Mouse (Mus musculus) spleen, adult 12 weeks (tissue): ENCODE measurements around the gene Cpm.
"Not testable (repeated sequence)": the region's sequence is repeated elsewhere in the genome, so short reads cannot be mapped to it uniquely, and the experiment has no call there.

Experiments
- DNase-seq: peaks from one replicate; pipeline ENCODE4 v3.0.0; 2022; ENCODE audit warnings: low spot score

Cpm gene

DNA sequence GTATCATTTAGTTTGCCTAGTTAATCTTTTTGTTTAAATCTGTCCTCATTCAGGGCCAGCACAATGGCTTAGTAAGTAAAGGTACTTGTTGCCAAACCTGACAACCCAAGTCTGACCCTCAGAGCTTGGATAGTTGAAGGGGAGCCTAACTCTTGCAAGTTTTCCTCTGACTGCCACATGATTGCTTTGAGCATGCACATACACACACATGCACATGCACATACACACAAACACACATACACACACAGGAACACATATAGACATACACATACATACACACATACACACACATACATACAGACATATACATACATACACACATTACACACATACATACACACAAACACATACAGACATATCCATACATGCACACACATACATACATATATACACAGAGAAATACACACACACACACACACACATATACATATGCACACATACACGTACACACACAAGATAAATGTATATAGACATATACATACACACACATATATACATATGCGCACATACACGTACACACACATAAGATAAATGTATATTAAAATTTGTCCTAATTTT is 95.6 kb downstream of the Cpm start:
- no peak for DNase-seq

DNA sequence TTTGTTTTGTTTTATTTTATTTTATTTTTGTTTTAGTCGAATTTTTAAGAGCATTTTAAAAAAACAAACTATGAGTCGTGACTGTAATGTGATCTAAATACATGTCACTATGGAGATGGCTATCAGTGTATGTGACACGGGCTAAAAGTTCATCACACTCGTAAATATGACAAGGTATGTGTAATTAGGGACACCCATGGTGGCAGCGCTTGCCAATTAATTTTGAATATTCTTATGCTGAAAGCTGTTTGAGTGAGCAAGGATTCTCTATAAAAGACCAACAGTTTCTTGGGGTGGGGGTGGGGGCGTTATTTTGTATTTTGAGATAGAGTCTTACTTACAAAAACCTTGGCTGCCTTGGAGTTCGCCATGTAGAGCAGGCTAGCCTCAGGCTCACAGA is 96.4 kb downstream of the Cpm start:
- DNase-seq: no peak

DNA sequence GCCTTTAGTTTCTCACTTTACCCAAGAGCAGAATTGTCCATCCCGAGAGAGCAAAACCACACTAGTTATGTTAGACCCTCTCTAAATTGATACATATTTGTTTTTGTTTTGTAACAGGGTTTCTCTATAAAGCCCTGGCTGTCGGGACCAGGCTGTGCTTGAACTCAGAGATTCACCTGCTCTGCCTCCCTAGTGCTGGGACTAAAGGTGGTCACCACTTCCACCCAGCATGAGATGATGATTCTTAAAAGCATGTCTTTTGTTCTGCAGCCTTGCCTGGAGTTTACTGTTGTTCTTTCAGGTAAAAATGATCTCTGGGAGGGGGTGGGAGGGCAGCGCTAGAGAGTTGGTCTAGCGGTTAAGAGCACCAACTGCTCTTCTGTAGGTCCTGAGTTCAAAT is 97.0 kb downstream of the Cpm start:
- DNase-seq: no peak

- DNase-seq: no peak
Observed at GRCm38 (mm10) chr10:117726888-117727385, 97.6 kb downstream of the Cpm start.

DNA sequence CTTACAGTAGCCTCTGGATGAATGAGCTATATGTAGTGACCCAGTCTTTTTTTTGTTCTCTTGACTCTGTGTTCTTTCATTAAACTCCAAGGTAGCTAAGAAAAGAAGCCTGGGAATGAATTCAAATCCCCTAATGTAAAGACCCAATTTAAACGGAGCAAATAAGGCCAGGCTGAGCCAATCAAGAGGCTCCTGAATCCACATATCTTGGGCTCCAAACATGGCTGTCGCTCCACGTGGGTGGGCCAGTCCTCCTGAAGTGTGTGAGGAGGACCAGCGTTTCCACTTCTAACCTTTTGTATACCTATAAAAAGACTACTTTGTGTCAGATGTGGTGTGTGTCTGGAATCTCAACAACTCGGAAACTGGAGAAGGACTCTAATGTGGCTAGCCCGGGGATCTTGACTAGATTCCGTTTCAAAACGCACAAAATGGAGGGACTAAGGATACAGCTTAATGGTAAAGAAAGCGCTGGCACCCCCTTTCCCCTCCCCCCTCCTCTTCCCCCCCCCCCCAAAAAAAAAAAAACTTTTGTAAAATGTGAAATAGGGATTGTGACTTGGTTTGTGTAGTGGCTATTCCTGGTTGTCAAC is 98.3 kb downstream of the Cpm start:
- no peak for DNase-seq

DNA sequence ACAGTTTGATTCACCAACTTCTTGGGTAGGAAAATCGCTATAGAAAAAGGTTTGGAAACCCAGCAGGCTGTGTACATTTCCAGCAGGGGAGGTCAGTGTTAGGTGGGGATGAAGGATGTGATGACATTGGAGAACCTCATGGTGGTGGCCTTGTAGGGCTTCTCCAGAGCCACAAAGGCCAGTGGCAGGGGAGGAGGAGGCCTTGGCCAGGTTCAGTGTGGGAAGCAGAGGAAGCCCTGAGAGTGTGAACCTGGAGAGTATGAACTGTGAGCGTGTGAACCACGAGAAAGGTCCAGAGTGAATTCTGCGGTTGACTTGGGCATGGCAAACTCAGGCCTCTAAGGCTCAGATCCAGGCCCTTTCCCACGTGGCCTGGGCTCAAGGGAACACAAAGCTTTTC is 99.3 kb downstream of the Cpm start:
- no peak for DNase-seq

- DNase-seq: no peak
Observed at GRCm38 (mm10) chr10:117729139-117729814, 100.0 kb downstream of the Cpm start.

GRCm38 (mm10) chr10:117730140-117730539 is 100.8 kb downstream of the Cpm start:
- no peak for DNase-seq

GRCm38 (mm10) chr10:117730637-117731203 is 101.4 kb downstream of the Cpm start:
- no peak for DNase-seq

GRCm38 (mm10) chr10:117731244-117732101 is 102.2 kb downstream of the Cpm start:
- peak; percentile 28 for DNase-seq

GRCm38 (mm10) chr10:117732184-117732583 is 102.9 kb downstream of the Cpm start:
- DNase-seq: no peak

DNA sequence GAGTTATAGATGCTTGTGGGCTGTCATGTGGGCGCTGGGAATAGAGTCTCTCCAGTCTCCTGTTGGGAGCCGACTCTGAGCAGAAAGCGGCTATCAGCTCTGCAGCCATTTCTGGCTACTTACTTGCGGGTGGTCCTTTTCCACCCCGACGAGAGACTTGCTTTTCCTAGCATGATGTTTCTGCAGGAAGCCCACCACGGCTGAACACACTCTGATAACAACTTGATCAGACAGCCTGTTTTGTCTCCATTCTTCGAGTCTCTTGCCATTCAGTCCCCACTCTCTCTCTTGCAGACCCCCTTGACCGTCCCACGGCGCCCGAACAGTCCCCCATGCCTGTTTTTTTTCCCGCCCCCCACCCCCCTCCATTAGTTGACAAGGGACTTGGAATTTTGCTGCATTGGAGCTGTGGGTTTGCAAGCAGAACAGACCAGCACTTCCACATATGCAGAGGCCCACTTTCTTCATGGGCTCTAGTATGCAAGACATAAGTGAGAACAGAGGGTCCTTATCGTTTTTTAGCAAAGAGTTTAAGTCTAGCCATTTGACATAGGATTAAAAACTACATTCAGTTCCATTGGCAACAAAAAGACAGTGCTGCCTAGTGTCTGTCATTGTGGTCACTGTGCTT is 103.8 kb downstream of the Cpm start:
- DNase-seq: no peak

DNA sequence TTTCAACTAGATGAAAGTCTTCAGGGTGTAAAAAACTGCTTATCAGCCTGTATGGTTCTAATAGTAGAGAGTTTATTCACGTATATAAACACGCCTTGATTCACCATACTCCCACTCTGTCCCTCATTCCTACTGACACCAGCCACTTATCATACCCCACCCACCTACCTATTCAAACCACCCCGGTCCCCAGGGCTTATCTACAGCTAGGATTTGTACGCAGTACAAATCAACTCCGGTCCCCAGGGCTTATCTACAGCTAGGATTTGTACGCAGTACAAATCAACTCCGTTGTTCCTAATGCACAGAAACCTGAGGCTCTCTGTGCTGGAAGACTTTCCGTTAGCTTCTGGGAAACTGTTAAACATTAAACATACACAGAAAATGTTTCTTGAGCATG is 104.3 kb downstream of the Cpm start:
- DNase-seq: not testable (repeated sequence)

DNA sequence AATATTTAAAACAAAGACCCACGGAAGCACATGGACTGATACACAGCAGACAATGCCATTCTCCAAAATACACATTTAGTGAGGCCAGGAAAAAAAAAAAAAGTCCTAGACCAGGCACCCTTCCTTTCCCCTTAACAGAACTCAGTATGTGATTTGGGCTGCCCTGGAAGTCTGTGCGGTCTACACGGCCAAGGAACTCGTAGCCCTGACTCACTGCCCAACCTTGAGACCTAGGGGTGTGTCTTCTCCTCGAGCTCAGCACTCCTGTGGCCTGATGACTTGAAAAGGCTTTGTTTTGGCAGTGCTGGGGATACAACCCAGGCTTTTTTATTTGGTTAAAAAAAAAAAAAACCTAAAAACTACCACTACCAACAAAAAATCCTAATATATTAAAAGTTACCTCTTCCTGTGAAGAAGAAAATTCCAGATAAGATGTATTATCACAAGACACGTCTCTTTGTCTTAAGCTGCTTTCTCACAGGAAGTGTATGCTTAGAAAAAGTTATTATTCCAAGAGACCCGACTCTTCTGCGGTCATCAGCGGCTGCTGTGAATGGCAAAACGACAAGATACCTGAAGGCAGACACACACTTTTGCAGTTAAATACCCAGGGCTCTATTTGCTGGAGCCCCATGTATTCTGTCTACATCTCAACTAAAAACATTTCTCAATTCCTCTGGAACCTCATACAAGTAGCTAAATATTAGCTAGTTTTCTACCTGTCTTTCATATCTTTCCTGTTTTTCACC is 105.0 kb downstream of the Cpm start:
- DNase-seq: not testable (repeated sequence)

DNA sequence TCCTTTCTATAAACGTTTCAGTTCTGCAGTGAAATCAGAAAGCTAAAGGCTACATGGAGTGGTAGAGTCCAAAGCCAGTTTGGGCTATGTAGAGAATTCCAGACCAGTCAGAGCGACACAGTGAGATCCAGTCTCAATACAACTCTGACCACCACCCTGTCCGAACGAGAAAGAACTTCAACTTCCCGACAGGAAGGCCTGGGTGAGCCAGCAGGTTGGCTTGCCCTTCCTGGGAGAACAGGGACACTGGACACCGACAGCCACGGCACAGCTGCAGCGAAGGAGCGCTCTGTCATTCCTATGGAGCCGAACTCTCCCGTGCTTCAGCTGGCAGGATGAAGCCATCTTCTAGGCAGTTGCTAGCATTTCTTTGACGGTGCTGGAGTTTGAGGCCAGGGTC is 106.1 kb downstream of the Cpm start:
- not testable (repeated sequence) for DNase-seq

GRCm38 (mm10) chr10:117736573-117736972 is 107.3 kb downstream of the Cpm start:
- no peak for DNase-seq
